Mouse (Mus musculus) adrenal gland, postnatal 25 days (tissue): ENCODE measurements around the gene Degs2. TPM values are rescaled to one million over a fixed set of nuclear protein-coding genes. Genes with fewer than 3 reads are reported as not detected.

Experiments
- DNase-seq: peaks from one replicate; pipeline ENCODE4 v3.0.0; 2021; ENCODE audit warnings: mixed read lengths
- total RNA-seq: library from RNA; stranded (reverse); gene quantifications from 2 replicates; pipeline ENCODE4 v1.2.3, GENCODE M21; 2021

Gene Degs2
- total RNA-seq, 1 experiment from 2014 or later, result not detected

DNA sequence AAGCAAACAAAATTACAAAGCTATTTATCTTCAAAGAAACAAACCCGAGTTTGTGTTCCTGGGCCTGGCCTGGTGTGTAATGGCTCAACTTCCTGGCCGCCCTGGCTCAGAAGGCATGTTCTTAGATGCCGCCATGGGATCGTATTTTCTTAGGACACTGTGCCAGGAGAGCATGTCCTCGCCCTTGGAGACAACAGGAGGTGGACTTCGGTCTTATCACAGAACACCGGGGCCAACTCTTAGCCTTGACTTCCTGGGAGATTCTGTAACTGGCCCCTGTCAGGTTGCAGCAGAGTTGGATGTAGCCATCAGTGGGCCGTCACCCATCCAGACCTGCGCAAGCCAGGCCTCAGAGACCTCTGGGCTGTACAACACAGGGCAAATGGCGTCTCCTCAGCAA, 2.5 kb downstream of the Degs2 start:
- DNase-seq, result no peak

- DNase-seq, result no peak
These were observed 3.2 kb downstream of the Degs2 start for GRCm38 (mm10) chr12:108698697-108699471.

DNA sequence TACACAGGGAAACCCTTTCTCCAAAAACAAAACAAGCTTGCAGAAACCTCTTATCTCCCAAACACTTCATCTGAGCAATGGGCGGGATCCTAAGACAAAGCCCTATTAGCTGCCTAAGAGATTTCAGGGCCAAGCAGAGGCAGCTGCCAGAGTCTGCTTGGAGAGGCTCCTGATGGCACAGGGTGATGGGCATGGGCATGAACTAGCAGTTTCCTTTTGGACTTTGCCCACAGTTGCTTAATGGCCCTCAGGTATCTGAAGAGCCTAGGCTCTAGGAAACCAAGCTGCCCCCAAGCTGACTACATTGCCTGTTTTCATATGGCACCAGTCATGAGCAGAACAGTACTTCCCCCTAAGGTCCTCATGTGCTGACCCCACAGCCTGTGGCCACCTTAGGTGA, 7.9 kb downstream of the Degs2 start:
- DNase-seq, result no peak

GRCm38 (mm10) chr12:108693592-108693991, 8.5 kb downstream of the Degs2 start:
- DNase-seq, result no peak

DNA sequence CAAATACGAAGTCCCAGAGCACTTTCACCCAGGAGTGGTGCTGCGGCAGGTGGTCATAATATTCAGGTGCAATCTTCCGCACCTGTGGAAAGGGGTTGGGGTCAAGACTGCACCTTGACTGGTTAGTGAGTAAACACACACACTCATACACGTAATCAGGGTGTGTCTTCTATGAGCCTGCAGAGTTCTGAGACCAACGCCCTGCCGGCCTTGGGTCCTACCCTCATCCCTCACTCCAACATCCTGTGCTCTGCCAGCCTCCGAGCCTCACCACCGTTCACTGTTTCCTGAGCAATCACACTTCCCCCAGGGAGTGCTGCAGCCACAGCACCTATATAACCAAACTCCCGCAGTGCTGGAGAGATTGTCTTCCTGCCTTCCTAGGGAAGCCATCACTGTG, 11.6 kb downstream of the Degs2 start:
- no peak for DNase-seq

GRCm38 (mm10) chr12:108689167-108689566, 12.9 kb downstream of the Degs2 start:
- no peak for DNase-seq

DNA sequence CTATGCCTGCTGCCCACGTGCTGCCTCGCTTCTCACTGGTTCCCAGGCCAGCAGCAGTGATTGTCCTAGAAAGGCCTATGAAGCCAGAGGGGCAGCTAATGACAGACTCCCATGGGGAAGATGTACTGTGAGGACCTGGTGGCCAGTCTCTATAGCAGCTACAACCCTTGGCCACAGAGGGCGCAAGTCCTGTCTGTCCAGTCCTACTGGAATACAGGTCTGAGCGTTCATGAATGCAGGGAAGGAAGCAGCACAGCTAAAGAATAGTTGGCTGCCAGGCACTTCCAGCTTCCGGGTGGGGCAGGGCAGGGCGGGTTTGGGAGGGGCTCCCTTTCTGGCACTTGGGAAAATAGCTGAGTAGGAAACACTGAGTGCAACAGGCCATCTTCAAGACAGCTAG, 15.2 kb downstream of the Degs2 start:
- no peak for DNase-seq

DNA sequence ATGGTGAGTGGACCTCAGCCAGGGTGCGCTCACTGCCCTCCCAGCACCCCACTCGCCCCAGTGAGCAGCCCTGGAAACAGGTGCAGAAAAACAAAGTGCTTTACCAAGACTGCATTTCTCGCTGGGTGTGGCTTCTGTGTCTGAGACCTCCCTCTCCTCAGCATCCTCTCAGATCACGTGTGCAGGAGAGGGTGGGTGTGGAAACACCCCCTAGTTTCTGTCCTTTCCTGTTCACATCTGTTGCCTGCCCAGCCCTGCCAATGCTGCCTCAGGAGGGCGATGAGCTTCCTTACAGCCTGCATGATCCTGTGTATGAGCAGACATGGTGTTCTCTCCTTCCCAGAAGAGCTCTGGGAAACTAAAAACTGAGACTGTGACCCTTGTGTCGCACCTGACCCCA, 15.7 kb downstream of the Degs2 start:
- no peak for DNase-seq

DNA sequence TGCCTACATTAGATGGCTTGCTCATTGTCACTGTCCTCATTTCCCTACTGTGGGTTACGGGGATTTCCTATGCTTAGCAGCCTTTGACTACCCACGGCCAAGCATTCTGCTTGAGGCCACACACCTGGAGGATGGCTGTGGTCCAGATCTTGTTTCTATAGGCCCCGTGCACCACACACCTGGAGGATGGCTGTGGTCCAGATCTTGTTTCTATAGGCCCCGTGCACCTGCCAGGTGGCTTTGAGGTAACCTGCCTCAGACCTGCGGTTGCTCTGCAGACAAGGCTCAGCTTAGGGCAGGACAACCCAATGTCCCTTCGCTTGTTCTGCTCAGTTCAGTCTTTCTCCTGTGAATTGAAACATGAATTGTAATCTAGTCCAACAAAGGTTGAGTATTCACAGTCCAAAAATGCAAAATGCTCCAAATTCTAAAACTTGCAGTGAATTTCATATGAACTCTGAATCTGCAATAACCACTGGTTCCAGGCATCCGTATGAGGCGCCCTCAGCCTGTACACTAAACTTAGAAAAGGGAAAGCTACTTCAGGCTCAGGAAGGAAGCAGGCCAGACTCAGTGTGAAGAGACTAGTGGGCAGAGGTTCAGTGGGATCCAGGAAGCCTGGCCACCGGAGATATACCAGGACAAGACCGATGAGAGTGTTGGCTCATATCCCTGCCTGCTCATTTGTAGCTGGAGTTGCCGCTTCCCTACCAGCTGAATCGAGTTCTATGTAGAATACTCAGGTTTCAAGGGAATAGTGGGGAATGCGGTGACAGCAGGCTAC, 19.7 kb downstream of the Degs2 start:
- no peak for DNase-seq

- DNase-seq, result no peak
These were observed 21.3 kb downstream of the Degs2 start for GRCm38 (mm10) chr12:108680861-108681260.

- DNase-seq, result no peak
These were observed 23.7 kb downstream of the Degs2 start for GRCm38 (mm10) chr12:108678366-108678765.

- DNase-seq, result no peak
These were observed 25.0 kb downstream of the Degs2 start for GRCm38 (mm10) chr12:108677116-108677515.

DNA sequence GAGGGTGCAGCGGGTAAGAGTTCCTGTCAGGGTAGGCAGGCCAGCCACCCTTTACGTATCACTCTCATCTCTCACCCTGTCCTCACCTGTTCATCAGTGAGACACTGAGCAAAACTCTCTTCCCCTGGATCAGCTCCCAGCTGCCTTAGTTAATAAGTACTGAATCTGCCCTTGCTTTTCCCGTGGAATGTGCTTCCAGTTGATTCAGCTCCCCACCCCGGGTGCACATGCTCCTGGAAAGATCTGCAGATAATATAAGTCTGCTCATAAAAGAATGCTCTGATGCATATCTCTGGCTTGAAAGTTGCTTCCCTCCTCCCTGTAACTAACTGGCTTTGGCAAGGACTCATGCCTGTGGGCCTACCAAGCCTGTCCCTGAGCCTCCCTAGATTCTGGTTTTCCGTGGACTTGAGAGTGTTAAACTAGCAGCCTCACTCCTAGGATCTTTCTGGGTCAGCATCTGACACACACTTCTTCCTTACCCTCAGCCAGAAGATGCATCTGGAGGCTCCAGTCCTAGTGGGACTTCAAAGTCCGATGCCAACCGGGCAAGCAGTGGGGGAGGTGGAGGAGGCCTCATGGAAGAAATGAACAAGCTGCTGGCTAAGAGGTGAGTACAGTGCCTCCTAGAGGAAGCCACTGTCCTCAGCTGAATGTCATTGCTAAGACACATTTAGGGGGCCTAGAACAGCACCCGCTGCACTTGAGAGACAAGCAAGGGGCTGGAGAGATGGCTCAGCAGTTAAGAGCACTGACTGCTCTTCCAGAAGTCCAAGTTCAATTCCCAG, 26.3 kb downstream of the Degs2 start:
- no peak for DNase-seq

- no peak for DNase-seq
These were observed 27.2 kb downstream of the Degs2 start for GRCm38 (mm10) chr12:108674916-108675315.

DNA sequence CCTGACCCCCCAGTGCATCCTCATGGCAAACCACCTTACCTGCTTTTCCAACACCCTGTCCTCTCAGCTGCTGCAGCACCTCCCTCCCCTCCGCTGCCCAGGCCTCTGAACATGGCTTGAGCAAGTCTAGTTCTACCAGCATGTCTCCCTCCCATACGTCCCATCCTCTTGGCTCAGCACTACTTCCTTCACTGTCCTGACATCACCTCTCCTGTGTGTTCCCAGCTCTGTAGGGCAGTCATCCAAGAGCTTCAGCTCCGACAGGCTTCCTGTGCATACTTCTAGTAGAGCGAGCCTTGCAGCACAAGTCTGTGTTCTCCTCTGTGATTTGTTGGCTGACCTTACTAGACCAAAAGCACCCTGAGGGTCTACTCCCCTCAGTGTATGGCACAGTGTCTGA, 27.6 kb downstream of the Degs2 start:
- no peak for DNase-seq

DNA sequence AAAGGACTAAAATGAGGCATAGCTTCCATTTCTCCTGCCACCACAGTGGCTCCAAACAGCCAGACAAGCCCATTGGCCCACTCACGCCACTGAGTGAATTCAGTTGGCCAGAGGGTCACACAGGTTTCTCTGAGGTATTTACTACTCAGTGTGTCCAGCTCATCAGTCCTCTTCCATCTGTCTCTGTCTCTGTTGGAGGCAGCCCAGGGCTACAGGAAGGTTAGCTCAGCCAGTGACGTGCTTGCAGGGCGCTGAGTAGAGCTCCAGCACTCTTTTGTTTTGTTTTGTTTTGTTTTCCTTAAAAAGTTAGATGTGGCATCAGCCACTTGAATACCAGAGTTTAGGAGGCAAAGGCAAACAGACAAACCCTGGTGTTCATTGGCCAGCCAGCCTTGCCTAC, 28.6 kb downstream of the Degs2 start:
- no peak for DNase-seq

DNA sequence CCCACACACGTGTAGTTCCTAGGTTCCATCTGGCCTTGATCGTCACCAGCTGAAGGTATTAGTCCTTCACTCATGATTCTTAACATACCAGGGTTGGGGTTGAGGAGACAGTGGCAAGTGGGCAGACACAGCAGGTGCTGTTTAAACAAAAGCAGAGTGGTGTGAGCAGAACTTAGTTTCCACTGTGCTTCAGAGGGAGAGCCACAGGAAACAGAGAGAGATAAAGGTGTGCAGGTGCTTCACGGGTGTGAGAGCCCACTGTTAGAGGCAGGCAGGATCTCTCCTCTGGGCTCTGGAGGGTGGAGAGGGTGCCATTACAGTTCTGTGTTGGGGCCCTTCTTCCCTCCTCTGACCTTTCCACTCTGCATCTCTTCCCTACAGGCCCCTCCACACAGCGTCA, 29.2 kb downstream of the Degs2 start:
- DNase-seq, result no peak

GRCm38 (mm10) chr12:108671541-108671940, 30.6 kb downstream of the Degs2 start:
- no peak for DNase-seq

- DNase-seq, result no peak
These were observed 33.4 kb downstream of the Degs2 start for GRCm38 (mm10) chr12:108668606-108669235.

GRCm38 (mm10) chr12:108657350-108657749, 44.8 kb downstream of the Degs2 start:
- DNase-seq, result peak; percentile 56

- DNase-seq, result no peak
These were observed 48.5 kb downstream of the Degs2 start for GRCm38 (mm10) chr12:108653358-108654335.
